Comparison of ENCODE assay signal across 12 mouse cellular contexts in the genomic region with DNA sequence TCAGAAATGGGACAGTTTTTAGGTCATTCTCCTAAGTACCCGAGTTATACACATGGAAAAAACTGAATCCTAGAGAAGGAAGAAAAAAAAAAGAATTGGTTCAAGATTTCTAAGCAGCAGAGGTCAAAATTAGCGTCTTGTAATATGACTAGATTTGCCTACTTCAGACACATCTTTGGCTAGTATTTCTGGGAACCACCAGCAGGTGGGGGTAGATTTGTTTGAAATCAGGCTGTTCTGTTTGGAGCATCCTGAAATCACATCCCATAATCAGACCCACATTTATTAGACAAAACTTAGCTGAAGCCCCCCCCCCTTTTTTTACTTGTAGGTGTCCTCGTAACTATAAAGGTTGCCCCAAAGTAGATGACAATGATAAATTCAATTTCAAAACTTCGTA. TPM values are rescaled to one million over a fixed set of nuclear protein-coding genes. Genes with fewer than 3 reads are reported as not detected.
DNase-seq lines count a peak whose midpoint lies in the region; ATAC-seq and TF ChIP-seq lines count a peak whose summit lies in the region.
"Had no signal": no experiment of that assay in that cellular context is flagged by ENCODE, and none has a peak within 500 bp of the region (broad histone marks: within the 10 kb centered on the region; RNA-seq: fewer than 3 reads in every experiment).

No protein-coding gene starts in this region.

- no peaks in the 10 kb centered on the region for H3K4me1 ChIP-seq in forebrain, embryonic 14.5 days (ENCODE audit: control insufficient read depth, insufficient read depth, low read length)
- H3K4me1 ChIP-seq in forebrain, embryonic 10.5 days: no peaks in the 10 kb centered on the region
- no peaks in the 10 kb centered on the region for H3K4me1 ChIP-seq in neural tube, embryonic 15.5 days
- H3K4me1 ChIP-seq: embryonic facial prominence, embryonic 13.5 days; limb, embryonic 15.5 days; midbrain, embryonic 15.5 days had no signal

- H3K9ac ChIP-seq in forebrain, embryonic 14.5 days (ENCODE audit: low read length): no peak overlapping the region
- no peak overlapping the region for H3K9ac ChIP-seq in neural tube, embryonic 15.5 days (replicated peaks)
- H3K9ac ChIP-seq: embryonic facial prominence, embryonic 13.5 days; limb, embryonic 15.5 days; midbrain, embryonic 15.5 days had no signal

- H3K36me3 ChIP-seq in forebrain, embryonic 14.5 days (ENCODE audit: control insufficient read depth, insufficient read depth, low read length): no peaks in the 10 kb centered on the region
- no peaks in the 10 kb centered on the region for H3K36me3 ChIP-seq in forebrain, embryonic 10.5 days (replicated peaks)
- no peaks in the 10 kb centered on the region for H3K36me3 ChIP-seq in neural tube, embryonic 15.5 days
- H3K36me3 ChIP-seq: embryonic facial prominence, embryonic 13.5 days; limb, embryonic 15.5 days; midbrain, embryonic 15.5 days had no signal

- no peak overlapping the region for H3K4me3 ChIP-seq in forebrain, embryonic 14.5 days (ENCODE audit: low read depth, low read length)
- H3K4me3 ChIP-seq in forebrain, embryonic 10.5 days: no peak overlapping the region
- no peak overlapping the region for H3K4me3 ChIP-seq in neural tube, embryonic 15.5 days (replicated peaks)
- H3K4me3 ChIP-seq: embryonic facial prominence, embryonic 13.5 days; limb, embryonic 15.5 days; midbrain, embryonic 15.5 days had no signal

- H3K9me3 ChIP-seq in forebrain, embryonic 14.5 days (replicated peaks; ENCODE audit: control insufficient read depth, low read length): no peaks in the 10 kb centered on the region
- no peaks in the 10 kb centered on the region for H3K9me3 ChIP-seq in forebrain, embryonic 10.5 days
- no peaks in the 10 kb centered on the region for H3K9me3 ChIP-seq in neural tube, embryonic 15.5 days (replicated peaks)
- H3K9me3 ChIP-seq: embryonic facial prominence, embryonic 13.5 days; limb, embryonic 15.5 days; midbrain, embryonic 15.5 days had no signal

- WGBS in forebrain, embryonic 14.5 days: 57% methylated on average over 4 of the region's 4 CpGs
- 67% methylated on average over 4 of the region's 4 CpGs for WGBS in forebrain, embryonic 10.5 days
- 61% methylated on average over 4 of the region's 4 CpGs for WGBS in neural tube, embryonic 15.5 days

- H3K27me3 ChIP-seq in forebrain, embryonic 14.5 days (replicated peaks; ENCODE audit: control insufficient read depth, insufficient read depth, low read length): no peaks in the 10 kb centered on the region
- H3K27me3 ChIP-seq in forebrain, embryonic 10.5 days (ENCODE audit: poor library complexity, severe bottlenecking): peaks cover 34% of the 10 kb centered on the region
- H3K27me3 ChIP-seq in neural tube, embryonic 15.5 days (replicated peaks): no peaks in the 10 kb centered on the region
- H3K27me3 ChIP-seq: CH12.LX; midbrain, embryonic 15.5 days had no signal

- DNase-seq in forebrain, embryonic 14.5 days (ENCODE audit: low spot score): peak; percentile 33
- DNase-seq in forebrain, embryonic 10.5 days (ENCODE audit: extremely low spot score, low spot score): no peak
- peak; percentile 23 for DNase-seq in layer of hippocampus, adult 11-12 months (ENCODE audit: low spot score)
- DNase-seq in layer of hippocampus, adult 9-11 months: no peak
- peak; percentile 56 for DNase-seq in 3T3-L1 (ENCODE audit: low read depth, low spot score)
- peak; percentile 24 for DNase-seq in brain, embryonic 14.5 days (ENCODE audit: low read depth)
- DNase-seq in MN1 (ENCODE audit: low spot score): no peak

- no peak for TF ChIP-seq POLR2A in brain, embryonic 14.5 days (IDR thresholded peaks at IDR 0.05; ENCODE audit: borderline replicate concordance, extremely low read depth, insufficient read depth, insufficient read length, poor library complexity, severe bottlenecking)

- no peak overlapping the region for H3K27ac ChIP-seq in forebrain, embryonic 14.5 days (ENCODE audit: low read depth, low read length)
- no peak overlapping the region for H3K27ac ChIP-seq in forebrain, embryonic 10.5 days
- H3K27ac ChIP-seq in neural tube, embryonic 15.5 days (replicated peaks): no peak overlapping the region
- H3K27ac ChIP-seq: embryonic facial prominence, embryonic 13.5 days; limb, embryonic 15.5 days; midbrain, embryonic 15.5 days had no signal

- ATAC-seq in forebrain, embryonic 14.5 days: no peak
- no peak for ATAC-seq in neural tube, embryonic 15.5 days (ENCODE audit: low FRiP score)
- ATAC-seq: midbrain, embryonic 15.5 days had no signal

- TF ChIP-seq CTCF in brain, embryonic 14.5 days (IDR thresholded peaks at IDR 0.05; ENCODE audit: borderline replicate concordance, extremely low read depth, insufficient read depth, insufficient read length): peak; percentile 32; the same call in 1 of the 2 replicates

- no peak overlapping the region for H3K4me2 ChIP-seq in forebrain, embryonic 14.5 days (ENCODE audit: low read length)
- no peak overlapping the region for H3K4me2 ChIP-seq in neural tube, embryonic 15.5 days
- H3K4me2 ChIP-seq: embryonic facial prominence, embryonic 13.5 days; limb, embryonic 15.5 days; midbrain, embryonic 15.5 days had no signal

RNA-seq across cellular contexts. Expression of a gene that starts 35.6 kb away (rescaled TPM):
- polyA plus RNA-seq in forebrain, embryonic 14.5 days (2014; fragmentation: Nextera tagmentation; extraction: Ambion mirVana): not detected in 2 replicates
- polyA plus RNA-seq in forebrain, embryonic 10.5 days (2016; fragmentation: Nextera tagmentation; extraction: Ambion mirVana): not detected in 2 replicates
- polyA plus RNA-seq in brain, embryonic 14.5 days (2012; rRNA removed): 0.09 and 0.11 TPM in 2 replicates
- not detected in 2 replicates for polyA plus RNA-seq in neural tube, embryonic 15.5 days (2015; fragmentation: Nextera tagmentation; extraction: Ambion mirVana)
- polyA plus RNA-seq: embryonic facial prominence, embryonic 13.5 days; limb, embryonic 15.5 days; midbrain, embryonic 15.5 days had no signal

Comparison
In these comparisons a context has a peak if more than half of its experiments do, and no peak if none do; other contexts are left out.
1. DNase-seq: peak in forebrain, embryonic 14.5 days (single experiment), layer of hippocampus, adult 11-12 months (single experiment), 3T3-L1 (single experiment) and brain, embryonic 14.5 days (single experiment); none in forebrain, embryonic 10.5 days (single experiment), layer of hippocampus, adult 9-11 months (single experiment) and MN1 (single experiment).